ENCODE assay signal across 31 mouse cellular contexts in genomic region chr8:12440997-12441396, GRCm38 (mm10). TPM values are rescaled to one million over a fixed set of nuclear protein-coding genes. Genes with fewer than 3 reads are reported as not detected.
"Had no signal": no experiment of that assay in that cellular context is flagged by ENCODE, and none has a peak within 500 bp of the region (broad histone marks: within the 10 kb centered on the region; RNA-seq: fewer than 3 reads in every experiment).

No protein-coding gene starts in this region.

- H3K4me3 ChIP-seq: embryonic facial prominence, embryonic 10.5 days; embryonic facial prominence, embryonic 12.5 days; embryonic facial prominence, embryonic 13.5 days; embryonic facial prominence, embryonic 15.5 days; erythroblast, embryonic 14.5 days; forebrain, embryonic 10.5 days; forebrain, embryonic 12.5 days; forebrain, embryonic 13.5 days; forebrain, embryonic 15.5 days; gastrocnemius, adult 2 months; heart, adult 2 months; heart, embryonic 10.5 days; heart, embryonic 12.5 days had no signal

- DNase-seq: cerebellum, postnatal 10 days; cerebellum, postnatal 14 days; cerebellum, postnatal 25 days; cerebellum, postnatal 36 days; embryo, embryonic 11 days; forebrain, postnatal 0 days; gastrocnemius, adult 2 months; gastrocnemius, postnatal 10 days; gastrocnemius, postnatal 14 days; gastrocnemius, postnatal 25 days; gastrocnemius, postnatal 36 days; heart, adult 11 months; heart, adult 18-20 months; heart, adult 2 months had no signal

- H3K9me3 ChIP-seq: embryonic facial prominence, embryonic 10.5 days; embryonic facial prominence, embryonic 12.5 days; embryonic facial prominence, embryonic 13.5 days; embryonic facial prominence, embryonic 15.5 days; forebrain, embryonic 12.5 days; forebrain, embryonic 13.5 days; forebrain, embryonic 15.5 days; heart, embryonic 10.5 days; heart, embryonic 12.5 days had no signal

- H3K36me3 ChIP-seq: embryonic facial prominence, embryonic 10.5 days; embryonic facial prominence, embryonic 12.5 days; embryonic facial prominence, embryonic 13.5 days; embryonic facial prominence, embryonic 15.5 days; forebrain, embryonic 10.5 days; forebrain, embryonic 12.5 days; forebrain, embryonic 15.5 days; heart, embryonic 10.5 days; heart, embryonic 12.5 days had no signal

- H3K27me3 ChIP-seq: forebrain, embryonic 15.5 days had no signal

RNA-seq across cellular contexts. Expression of gene Sox1, which starts 45.9 kb away (rescaled TPM):
- total RNA-seq: common myeloid progenitor, adult 5-6 weeks; gastrocnemius, adult 18-20 months; gastrocnemius, adult 2 months; gastrocnemius, adult 8-10 months; gastrocnemius, postnatal 14 days; gastrocnemius, postnatal 25 days; gastrocnemius, postnatal 36 days; gastrocnemius, postnatal 4 days; granulocyte monocyte progenitor cell, adult 5-6 weeks; heart, adult 18-20 months; heart, adult 2 months; heart, adult 8-10 months had no signal
